Mouse (Mus musculus) hindbrain, embryonic 11.5 days (tissue): ENCODE measurements around the gene Preb. TPM values are rescaled to one million over a fixed set of nuclear protein-coding genes. Genes with fewer than 3 reads are reported as not detected.

Experiments
- ATAC-seq: fragments of 200-750 bp; cut with Nextera tagmentation; 2 replicates; pipeline ENCODE4 v1.8.0; 2017; ENCODE audit warnings: mild to moderate bottlenecking, moderate TSS enrichment, moderate library complexity; ENCODE audit not compliant: low FRiP score
- DNase-seq: peaks from one replicate; pipeline ENCODE4 v3.0.0-alpha.2; 2015; ENCODE audit warnings: low spot score
- H3K27ac ChIP-seq: fragments of 300-500 bp; sonication (generic); 2 replicates; pipeline ENCODE4 v1.5.1; 2014; ENCODE audit warnings: mild to moderate bottlenecking, low read depth, low read length
- H3K27me3 ChIP-seq: fragments of 300-500 bp; sonication (generic); 2 replicates; pipeline ENCODE4 v1.6.1; 2014; ENCODE audit warnings: mild to moderate bottlenecking, low read length, moderate library complexity, mixed read lengths; ENCODE audit not compliant: control insufficient read depth, insufficient read depth
- H3K36me3 ChIP-seq: fragments of 300-500 bp; sonication (generic); 2 replicates; pipeline ENCODE4 v1.6.1; 2014; ENCODE audit warnings: mild to moderate bottlenecking, low read length, moderate library complexity, mixed read lengths; ENCODE audit not compliant: control insufficient read depth, insufficient read depth
- H3K4me1 ChIP-seq: fragments of 300-500 bp; sonication (generic); replicated peaks from 2 replicates; pipeline ENCODE4 v1.6.1; 2014; ENCODE audit warnings: low read length, mixed read lengths; ENCODE audit not compliant: control insufficient read depth, insufficient read depth
- H3K4me2 ChIP-seq: fragments of 300-500 bp; sonication (generic); replicated peaks from 2 replicates; pipeline ENCODE4 v1.6.1; 2014; ENCODE audit warnings: mild to moderate bottlenecking, low read depth, low read length
- H3K4me3 ChIP-seq: fragments of 300-500 bp; sonication (generic); 2 replicates; pipeline ENCODE4 v1.5.1; 2014; ENCODE audit warnings: low read depth, low read length
- H3K9ac ChIP-seq: fragments of 300-500 bp; sonication (generic); 2 replicates; pipeline ENCODE4 v1.6.1; 2014; ENCODE audit warnings: low read depth, low read length
- H3K9me3 ChIP-seq: fragments of 300-500 bp; sonication (generic); 2 replicates; pipeline ENCODE4 v1.6.1; 2016; ENCODE audit warnings: low read length; ENCODE audit not compliant: control insufficient read depth
- WGBS: fragments of 180-500 bp; shearing (Covaris S2); extraction: QIAGEN DNeasy Blood & Tissue Kit; methylation state at CpG from one replicate; pipeline ENCODE4 v1.1.7; 2014; 5-methylcytosine and 5-hydroxymethylcytosine counted together
- polyA plus RNA-seq: library from polyadenylated mRNA; unstranded; fragments of >200 nt; fragmentation: Nextera tagmentation; extraction: Ambion mirVana; gene quantifications from 2 replicates; pipeline ENCODE4 v1.2.1, GENCODE M21; 2014

The Preb gene
- polyA plus RNA-seq, 1 experiment from 2014 or later = 99.1 TPM

DNA sequence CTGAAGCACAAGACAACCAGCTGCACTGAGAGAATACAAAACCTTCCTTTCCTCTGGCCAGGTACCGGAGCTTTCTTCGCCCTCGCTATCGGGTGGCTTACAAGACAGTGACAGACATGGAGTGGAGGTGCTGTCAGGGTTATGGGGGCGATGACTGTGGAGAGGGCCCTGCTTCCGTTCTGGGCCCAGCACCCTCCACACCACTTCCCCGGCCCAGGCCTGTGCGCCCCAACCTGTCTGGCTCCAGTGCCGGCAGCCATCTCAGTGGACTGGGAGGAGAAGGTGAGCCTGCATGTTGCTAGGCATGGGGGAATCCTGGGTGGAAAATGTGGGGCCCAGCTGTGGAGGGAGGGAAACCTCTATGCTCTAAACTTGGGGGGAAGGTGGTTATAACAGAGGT is 44.7 kb downstream of the Preb start:
- Histone ChIP-seq H3K4me2 (peak overlapping the region; percentile 24), H3K36me3 (no peaks in the 10 kb centered on the region), H3K4me3 (peak overlapping the region; percentile 0; the same call in 1 of the 2 replicates), H3K4me1 (peaks cover 2% of the 10 kb centered on the region; the same call in 1 of the 2 replicates), H3K27ac (0 out of 2 replicates have a peak overlapping the region, but pooled peaks have one; percentile 4), H3K27me3 (no peaks in the 10 kb centered on the region), H3K9ac (no peak overlapping the region), H3K9me3 (no peaks in the 10 kb centered on the region)
- ATAC-seq (peak; percentile 25), DNase-seq (no peak)
- WGBS = 69% methylated on average over 9 of the region's 9 CpGs

DNA sequence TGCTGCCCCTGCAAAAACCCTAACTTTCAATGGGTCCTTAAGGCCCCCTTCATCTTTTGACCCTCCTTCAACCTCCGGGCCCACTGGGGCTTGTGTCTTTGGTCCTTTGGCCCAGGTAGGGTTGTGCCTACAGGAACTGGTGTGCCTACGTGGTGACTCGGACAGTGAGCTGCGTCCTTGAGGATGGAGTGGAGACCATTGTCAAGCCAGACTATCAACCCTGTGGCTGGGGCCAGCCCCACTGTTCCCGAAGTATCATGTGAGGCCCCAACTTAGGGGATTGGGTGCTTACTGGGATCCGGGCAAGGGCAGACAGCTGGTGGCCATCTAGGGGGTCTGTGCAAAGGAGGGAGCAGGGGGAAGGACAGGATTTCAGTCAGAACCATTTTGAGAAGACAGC is 45.3 kb downstream of the Preb start:
- no peak overlapping the region for H3K27ac ChIP-seq
- H3K4me3 ChIP-seq = peak overlapping the region; percentile 28
- H3K27me3 ChIP-seq = no peaks in the 10 kb centered on the region
- 69% methylated on average over 6 of the region's 6 CpGs for WGBS
- DNase-seq = no peak
- H3K9me3 ChIP-seq = no peaks in the 10 kb centered on the region
- no peak overlapping the region for H3K9ac ChIP-seq
- peak overlapping the region; percentile 24 for H3K4me2 ChIP-seq
- H3K4me1 ChIP-seq = peaks cover 2% of the 10 kb centered on the region; the same call in 1 of the 2 replicates
- H3K36me3 ChIP-seq = no peaks in the 10 kb centered on the region
- no peak for ATAC-seq

DNA sequence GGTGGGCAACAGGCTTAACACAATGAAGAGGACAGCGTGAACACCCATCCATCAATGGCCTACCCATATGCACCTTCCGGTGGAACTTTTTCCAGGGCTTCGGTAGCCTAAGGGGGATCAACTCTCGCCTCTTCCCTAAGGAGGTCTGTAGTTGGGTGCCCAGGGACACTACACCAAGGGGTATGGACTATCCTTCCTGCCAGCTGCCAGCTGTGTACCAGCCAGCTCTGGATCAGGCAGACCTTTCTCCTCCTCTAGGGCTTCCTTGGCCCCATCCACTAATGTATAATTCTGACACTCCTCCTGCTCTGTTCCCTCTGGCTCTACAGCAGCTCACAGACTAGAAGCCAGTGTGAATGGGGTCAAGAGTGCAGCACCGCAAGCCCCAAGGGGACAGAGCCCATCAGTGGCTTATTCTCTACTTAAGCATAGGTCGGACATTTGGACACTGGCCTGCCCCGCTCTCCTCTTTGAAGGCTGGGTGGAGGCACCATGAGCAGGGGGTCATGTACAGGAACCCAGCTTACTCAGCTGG is 46.0 kb downstream of the Preb start:
- Histone ChIP-seq H3K4me1 (peaks cover 2% of the 10 kb centered on the region; the same call in 1 of the 2 replicates), H3K9me3 (no peaks in the 10 kb centered on the region), H3K9ac (peak overlapping the region; percentile 49; the same call in 1 of the 2 replicates), H3K27me3 (no peaks in the 10 kb centered on the region), H3K36me3 (no peaks in the 10 kb centered on the region), H3K27ac (peak overlapping the region; percentile 84; the same call in 1 of the 2 replicates), H3K4me3 (peak overlapping the region; percentile 28), H3K4me2 (peak overlapping the region; percentile 24)
- DNase-seq (peak; percentile 17), ATAC-seq (no peak)
- 63% methylated on average over 7 of the region's 7 CpGs for WGBS

DNA sequence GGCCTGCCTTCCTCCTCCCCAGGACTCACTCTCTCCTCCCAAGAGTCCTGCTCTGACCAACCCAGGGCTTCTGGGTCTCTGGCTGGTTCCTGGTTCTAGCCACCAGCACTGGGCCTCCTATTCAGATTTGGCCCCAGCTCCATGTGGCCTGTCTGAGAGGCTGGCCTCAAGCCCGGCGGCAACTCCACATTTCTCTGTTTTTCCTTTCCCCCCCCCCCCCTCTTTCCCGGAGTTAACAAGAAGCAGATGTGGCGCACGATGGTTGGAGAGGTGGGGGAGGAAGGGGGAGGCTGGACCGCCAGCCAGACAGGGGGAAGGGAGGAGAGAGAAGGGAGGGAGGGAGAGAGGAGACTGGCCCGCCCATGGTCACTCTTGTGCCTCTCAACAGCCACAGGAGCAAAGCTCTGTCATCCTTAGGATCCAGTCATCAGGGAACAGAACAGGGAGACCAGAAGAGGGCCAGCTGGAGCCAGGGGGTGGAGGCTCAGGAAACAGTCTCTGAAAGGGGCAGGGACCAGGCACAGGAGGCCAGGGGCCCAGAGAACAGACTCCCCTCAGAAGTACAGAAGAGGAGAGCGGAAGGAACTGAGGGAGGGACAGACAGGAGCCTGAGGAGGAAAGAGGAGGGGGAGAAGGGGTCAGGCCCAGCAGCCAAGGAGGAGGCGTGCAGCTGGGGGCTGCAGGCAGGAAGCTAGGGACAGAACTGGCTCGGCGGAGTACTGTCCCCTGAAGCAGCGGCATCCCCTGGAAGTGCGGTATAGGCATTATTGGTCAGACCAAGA is 46.9 kb downstream of the Preb start, which contains the start of gene Emilin1:
Gene Emilin1, plus strand, starts transcription at position 343 of the 782 bp plus-strand sequence.
- 25% methylated on average over 13 of the region's 13 CpGs for WGBS
- H3K4me3 ChIP-seq = peak within 1 kb of the TSS; percentile 28
- H3K9ac ChIP-seq = peak within 1 kb of the TSS; percentile 49; the same call in 1 of the 2 replicates

DNA sequence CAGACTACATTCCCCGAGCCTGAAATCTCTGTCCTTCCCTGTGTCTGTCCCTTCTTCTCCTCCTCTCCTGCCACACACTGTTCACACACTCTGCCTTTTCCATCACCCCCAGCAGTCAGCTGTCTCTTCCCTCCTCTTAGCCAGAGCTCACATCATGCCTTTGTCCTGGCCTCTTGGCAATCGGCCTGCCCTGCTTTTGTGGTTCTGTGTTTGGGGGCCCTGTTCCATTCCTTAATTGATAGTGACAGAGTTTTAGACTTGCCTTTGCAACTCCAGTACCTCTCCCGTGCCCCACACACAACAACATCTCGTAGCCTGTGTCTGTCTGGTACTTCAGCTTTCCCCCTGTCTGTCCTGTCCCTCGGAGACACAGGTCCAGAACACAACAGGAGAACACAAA is 48.0 kb downstream of the Preb start:
- DNase-seq = no peak
- H3K9me3 ChIP-seq = no peaks in the 10 kb centered on the region
- H3K27me3 ChIP-seq = no peaks in the 10 kb centered on the region

More for the DNA sequence above, 46.9 kb downstream of the Preb start, which contains the start of gene Emilin1:
- no peaks in the 10 kb centered on the region for H3K9me3 ChIP-seq
- ATAC-seq = peak; percentile 31; the same call in 1 of the 2 replicates
- peak within 1 kb of the TSS; percentile 24 for H3K4me2 ChIP-seq
- no peaks in the 10 kb centered on the region for H3K36me3 ChIP-seq
- H3K27me3 ChIP-seq = no peaks in the 10 kb centered on the region
- peaks cover 2% of the 10 kb centered on the region; the same call in 1 of the 2 replicates for H3K4me1 ChIP-seq
- peak; percentile 73 for DNase-seq
- peak within 1 kb of the TSS; percentile 84 for H3K27ac ChIP-seq

DNA sequence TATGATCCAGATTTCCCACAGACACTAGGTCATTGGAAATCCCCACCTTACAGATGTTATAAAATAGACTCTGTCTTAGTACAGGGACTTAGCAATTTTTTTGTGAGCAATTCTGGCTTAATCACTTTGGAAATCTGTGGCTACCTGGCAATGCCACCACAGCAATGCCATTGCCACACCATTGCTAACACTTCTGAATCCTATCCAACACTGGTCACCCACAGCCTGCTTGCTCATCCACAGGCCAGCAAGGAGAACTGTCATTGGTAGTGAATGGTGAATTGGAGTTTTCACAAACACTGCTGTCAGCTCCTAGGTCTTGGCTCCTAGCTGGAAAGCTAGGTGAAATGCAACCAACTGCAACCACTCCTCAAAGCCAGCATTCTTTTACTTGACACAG is 49.7 kb downstream of the Preb start:
- Histone ChIP-seq H3K9ac (no peak overlapping the region), H3K4me1 (peaks cover 7% of the 10 kb centered on the region; the same call in 1 of the 2 replicates), H3K27me3 (no peaks in the 10 kb centered on the region), H3K4me3 (no peak overlapping the region), H3K9me3 (no peaks in the 10 kb centered on the region), H3K36me3 (no peaks in the 10 kb centered on the region), H3K4me2 (no peak overlapping the region), H3K27ac (no peak overlapping the region)
- DNase-seq (no peak), ATAC-seq (no peak)

More for the DNA sequence above, 48.0 kb downstream of the Preb start:
- Histone ChIP-seq H3K36me3 (no peaks in the 10 kb centered on the region), H3K4me3 (no peak overlapping the region), H3K4me2 (no peak overlapping the region), H3K9ac (peak overlapping the region; percentile 19; the same call in 1 of the 2 replicates), H3K27ac (peak overlapping the region; percentile 84), H3K4me1 (peaks cover 7% of the 10 kb centered on the region; the same call in 1 of the 2 replicates)
- ATAC-seq = no peak
- WGBS = 71% methylated on average over 5 of the region's 5 CpGs

DNA sequence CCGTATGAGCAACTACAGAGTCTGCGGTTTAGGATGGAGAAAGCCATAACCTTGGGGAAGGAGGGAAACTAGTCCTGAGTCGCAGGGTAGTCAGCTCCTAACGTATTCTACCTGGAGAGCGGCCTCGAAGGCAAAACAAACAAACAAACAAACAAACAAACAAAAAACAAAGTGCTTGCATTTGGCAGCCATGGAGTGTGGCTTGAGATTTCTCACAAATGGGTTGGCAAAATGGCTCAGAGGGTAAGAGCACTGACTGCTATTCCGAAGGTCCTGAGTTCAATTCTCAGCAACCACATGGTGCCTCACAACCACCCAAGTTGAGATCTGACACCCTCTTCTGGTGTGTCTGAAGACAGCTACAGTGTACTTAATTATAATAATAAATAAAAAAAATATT is 50.3 kb downstream of the Preb start:
- H3K36me3 ChIP-seq = no peaks in the 10 kb centered on the region
- H3K4me1 ChIP-seq = peaks cover 7% of the 10 kb centered on the region; the same call in 1 of the 2 replicates
- H3K9me3 ChIP-seq = no peaks in the 10 kb centered on the region
- no peak overlapping the region for H3K4me3 ChIP-seq
- DNase-seq = no peak
- 84% methylated on average over 7 of the region's 7 CpGs for WGBS
- H3K27me3 ChIP-seq = no peaks in the 10 kb centered on the region
- no peak for ATAC-seq
- no peak overlapping the region for H3K9ac ChIP-seq
- H3K27ac ChIP-seq = no peak overlapping the region
- no peak overlapping the region for H3K4me2 ChIP-seq

DNA sequence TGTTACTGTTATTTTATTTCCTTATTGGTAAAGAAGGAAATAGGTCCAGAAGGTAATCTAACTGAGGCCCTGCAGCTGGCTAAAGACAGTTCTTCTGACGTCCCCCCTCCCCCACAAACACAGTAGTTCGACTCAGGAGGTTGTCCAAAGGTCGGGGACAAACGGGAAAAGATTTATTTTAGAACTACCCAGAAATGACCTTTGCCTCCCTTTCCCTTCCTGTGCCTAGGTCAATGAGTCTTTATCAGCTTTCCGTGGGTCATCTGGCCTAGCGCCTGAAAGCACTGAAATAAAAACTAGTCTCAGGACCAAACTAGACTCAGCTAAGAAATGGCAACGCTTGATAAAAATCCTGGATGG is 50.9 kb downstream of the Preb start:
- peaks cover 7% of the 10 kb centered on the region; the same call in 1 of the 2 replicates for H3K4me1 ChIP-seq

More for the DNA sequence above, 50.9 kb downstream of the Preb start:
- H3K4me2 ChIP-seq = no peak overlapping the region
- 51% methylated on average over 7 of the region's 7 CpGs for WGBS
- 0 out of 2 replicates have a peak overlapping the region, but pooled peaks have one; percentile 47 for H3K27ac ChIP-seq
- no peak overlapping the region for H3K4me3 ChIP-seq
- no peak overlapping the region for H3K9ac ChIP-seq
- no peaks in the 10 kb centered on the region for H3K9me3 ChIP-seq
- H3K36me3 ChIP-seq = no peaks in the 10 kb centered on the region
- DNase-seq (no peak), ATAC-seq (no peak)
- no peaks in the 10 kb centered on the region for H3K27me3 ChIP-seq
